ENCODE assay signal across 24 mouse cellular contexts in genomic region chr2:40862261-40862660, GRCm38 (mm10).
DNase-seq lines count a peak whose midpoint lies in the region; ATAC-seq lines count a peak whose summit lies in the region.
"Had no signal": no experiment of that assay in that cellular context is flagged by ENCODE, and none has a peak within 500 bp of the region (broad histone marks: within the 10 kb centered on the region; RNA-seq: fewer than 3 reads in every experiment).

No protein-coding gene starts in this region.

- DNase-seq in midbrain, embryonic 14.5 days: peak; percentile 4
- peak; percentile 52 for DNase-seq in ES-CJ7 (ENCODE audit: low read depth, low spot score)
- DNase-seq in ZHBTc4 (ENCODE audit: low read depth, low spot score): peak; percentile 36
- no peak for DNase-seq in urinary bladder, postnatal 4 days (ENCODE audit: low spot score in 2 of 2)
- DNase-seq in liver, embryonic 11.5 days (ENCODE audit: low spot score): no peak
- DNase-seq in layer of hippocampus, adult 11-12 months (ENCODE audit: low spot score): no peak
- DNase-seq: adrenal gland, postnatal 10 days; cerebellum, adult 8-10 months; gastrocnemius, adult 2 months; heart, postnatal 4 days; kidney, adult 9 months; kidney, postnatal 36 days; liver, postnatal 0 days; right cerebral cortex, postnatal 14 days had no signal

- H3K27ac ChIP-seq in midbrain, embryonic 14.5 days (replicated peaks; ENCODE audit: low read depth, low read length): no peak overlapping the region
- no peak overlapping the region for H3K27ac ChIP-seq in midbrain, embryonic 13.5 days
- H3K27ac ChIP-seq in liver, embryonic 11.5 days (ENCODE audit: low read depth, low read length): no peak overlapping the region
- H3K27ac ChIP-seq: embryonic facial prominence, embryonic 13.5 days; forebrain, embryonic 13.5 days; gastrocnemius, adult 2 months; hindbrain, embryonic 15.5 days; limb, embryonic 10.5 days; macrophage; neural tube, embryonic 12.5 days had no signal

- H3K36me3 ChIP-seq in midbrain, embryonic 14.5 days (ENCODE audit: control insufficient read depth, insufficient read depth, low read length): no peaks in the 10 kb centered on the region
- no peaks in the 10 kb centered on the region for H3K36me3 ChIP-seq in midbrain, embryonic 13.5 days
- H3K36me3 ChIP-seq in liver, embryonic 11.5 days (ENCODE audit: control insufficient read depth, insufficient read depth, low read length): no peaks in the 10 kb centered on the region
- H3K36me3 ChIP-seq: embryonic facial prominence, embryonic 13.5 days; hindbrain, embryonic 15.5 days; limb, embryonic 10.5 days; neural tube, embryonic 12.5 days had no signal

- no peak overlapping the region for H3K4me3 ChIP-seq in midbrain, embryonic 14.5 days (replicated peaks; ENCODE audit: low read depth, low read length)
- no peak overlapping the region for H3K4me3 ChIP-seq in midbrain, embryonic 13.5 days (replicated peaks)
- no peak overlapping the region for H3K4me3 ChIP-seq in liver, embryonic 11.5 days (ENCODE audit: low read depth, low read length)
- H3K4me3 ChIP-seq: embryonic facial prominence, embryonic 13.5 days; erythroblast, embryonic 14.5 days; forebrain, embryonic 13.5 days; gastrocnemius, adult 2 months; hindbrain, embryonic 15.5 days; limb, embryonic 10.5 days; neural tube, embryonic 12.5 days had no signal

- H3K9me3 ChIP-seq in midbrain, embryonic 14.5 days (ENCODE audit: control insufficient read depth, low read length): no peaks in the 10 kb centered on the region
- H3K9me3 ChIP-seq in midbrain, embryonic 13.5 days: no peaks in the 10 kb centered on the region
- no peaks in the 10 kb centered on the region for H3K9me3 ChIP-seq in liver, embryonic 11.5 days (ENCODE audit: control insufficient read depth, low read length)
- H3K9me3 ChIP-seq: embryonic facial prominence, embryonic 13.5 days; forebrain, embryonic 13.5 days; hindbrain, embryonic 15.5 days; limb, embryonic 10.5 days; neural tube, embryonic 12.5 days had no signal

- no peak for ATAC-seq in midbrain, embryonic 14.5 days (ENCODE audit: low FRiP score, low TSS enrichment)
- no peak for ATAC-seq in midbrain, embryonic 13.5 days
- ATAC-seq in liver, embryonic 11.5 days (replicated peaks; ENCODE audit: low FRiP score): no peak
- ATAC-seq: forebrain, embryonic 13.5 days; liver, postnatal 0 days; lung, postnatal 0 days had no signal

- WGBS in midbrain, embryonic 14.5 days: 89% methylated on average over 4 of the region's 4 CpGs
- WGBS in midbrain, embryonic 13.5 days: 87% methylated on average over 4 of the region's 4 CpGs
- 74% methylated on average over 4 of the region's 4 CpGs for WGBS in liver, embryonic 11.5 days

- H3K4me2 ChIP-seq in midbrain, embryonic 14.5 days (ENCODE audit: low read length): no peak overlapping the region
- H3K4me2 ChIP-seq in midbrain, embryonic 13.5 days (replicated peaks): no peak overlapping the region
- H3K4me2 ChIP-seq in liver, embryonic 11.5 days: no peak overlapping the region
- H3K4me2 ChIP-seq: embryonic facial prominence, embryonic 13.5 days; forebrain, embryonic 13.5 days; hindbrain, embryonic 15.5 days; midbrain, embryonic 11.5 days; neural tube, embryonic 12.5 days had no signal

- no peaks in the 10 kb centered on the region for H3K27me3 ChIP-seq in midbrain, embryonic 14.5 days (ENCODE audit: control insufficient read depth, insufficient read depth, low read length)
- no peaks in the 10 kb centered on the region for H3K27me3 ChIP-seq in midbrain, embryonic 13.5 days
- no peaks in the 10 kb centered on the region for H3K27me3 ChIP-seq in liver, embryonic 11.5 days (replicated peaks; ENCODE audit: control insufficient read depth, insufficient read depth, low read length)
- H3K27me3 ChIP-seq: embryonic facial prominence, embryonic 13.5 days; forebrain, embryonic 13.5 days; hindbrain, embryonic 15.5 days; neural tube, embryonic 12.5 days had no signal

- no peak overlapping the region for H3K9ac ChIP-seq in midbrain, embryonic 14.5 days (replicated peaks; ENCODE audit: low read length)
- no peak overlapping the region for H3K9ac ChIP-seq in midbrain, embryonic 13.5 days (replicated peaks)
- no peak overlapping the region for H3K9ac ChIP-seq in liver, embryonic 11.5 days (ENCODE audit: low read depth, low read length)
- H3K9ac ChIP-seq: embryonic facial prominence, embryonic 13.5 days; forebrain, embryonic 13.5 days; hindbrain, embryonic 15.5 days; liver, postnatal 0 days; neural tube, embryonic 12.5 days had no signal

- no peaks in the 10 kb centered on the region for H3K4me1 ChIP-seq in midbrain, embryonic 14.5 days (ENCODE audit: control insufficient read depth, insufficient read depth, low read length)
- no peaks in the 10 kb centered on the region for H3K4me1 ChIP-seq in midbrain, embryonic 13.5 days (replicated peaks)
- H3K4me1 ChIP-seq in liver, embryonic 11.5 days (replicated peaks; ENCODE audit: control insufficient read depth, insufficient read depth, low read length): no peaks in the 10 kb centered on the region
- H3K4me1 ChIP-seq: embryonic facial prominence, embryonic 13.5 days; forebrain, embryonic 13.5 days; hindbrain, embryonic 15.5 days; limb, embryonic 10.5 days; neural tube, embryonic 12.5 days had no signal

Comparison
In these comparisons a context has a peak if more than half of its experiments do, and no peak if none do; other contexts are left out.
1. DNase-seq: peak in midbrain, embryonic 14.5 days (single experiment), ES-CJ7 (single experiment) and ZHBTc4 (single experiment); none in urinary bladder, postnatal 4 days (0 of 2), liver, embryonic 11.5 days (single experiment) and layer of hippocampus, adult 11-12 months (single experiment).